Mouse (Mus musculus) left cerebral cortex, adult 2 months (tissue): ENCODE data around the gene Rho. TPM values are rescaled to one million over a fixed set of nuclear protein-coding genes. Genes with fewer than 3 reads are reported as not detected.

ENCODE experiments used
- DNase-seq, 2 experiments: peaks; one replicate each; pipeline ENCODE4 v3.0.0; 2021 to 2022; ENCODE audit warnings: low spot score in 2 of 2, mixed read lengths in 1 of 2; ENCODE audit errors: extremely low spot score in 1 of 2
- H3K27ac ChIP-seq: fragments of 200-600 bp; 2 replicates; pipeline ENCODE4 v1.8.1; 2022
- H3K4me3 ChIP-seq: fragments of 200-600 bp; 2 replicates; pipeline ENCODE4 v1.8.1; 2022
- CTCF ChIP-seq: fragments of 200-600 bp; IDR thresholded peaks from 2 replicates; pipeline ENCODE4 v1.8.1; 2022; ENCODE audit warnings: antibody characterized with exemption, mild to moderate bottlenecking, moderate library complexity
- intact Hi-C: fragments of 180-260 bp; cut with DNase I; formaldehyde crosslinking; loops from one replicate; pipeline ENCODE4 v1.15.1; 2025
- total RNA-seq, 2 experiments: library from RNA; stranded (reverse); gene quantifications; 2 replicates each; pipeline ENCODE4 v1.2.3; 2021

Gene Rho
- total RNA-seq, 2 experiments from 2014 or later = 0.56 to 0.79 TPM

DNA sequence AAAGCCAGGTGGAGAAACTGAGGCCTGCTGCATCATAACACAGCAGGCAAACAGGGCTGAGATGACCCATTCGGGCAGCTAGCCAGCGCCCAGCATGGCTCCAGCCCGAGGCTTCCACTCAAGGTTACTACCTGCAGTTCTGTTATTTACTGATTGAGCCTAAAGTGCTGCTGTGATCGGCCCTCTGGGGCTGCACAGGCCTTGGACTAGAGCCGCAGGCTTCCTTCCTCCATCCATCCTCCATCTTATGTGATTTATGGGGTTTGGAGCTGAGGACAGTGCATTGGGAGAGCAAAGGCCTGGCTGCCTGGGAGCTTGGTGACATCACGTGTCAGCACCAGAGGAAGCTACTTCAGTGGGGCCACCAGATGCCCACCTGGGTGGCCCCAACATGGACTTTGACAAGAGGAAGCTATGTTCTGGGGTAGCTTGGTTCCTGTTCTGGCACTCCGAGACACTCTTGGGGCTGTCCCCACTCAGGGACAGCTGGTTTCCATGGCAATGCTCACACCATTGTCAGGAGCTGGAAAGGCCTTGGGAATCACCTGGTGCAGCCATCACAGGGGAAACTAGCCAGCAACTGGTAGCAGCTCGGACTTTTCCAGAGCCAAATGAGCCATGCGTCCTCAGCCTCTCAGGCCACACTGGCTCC, 55.7 kb downstream of the Rho start:
- intact Hi-C loops = no loop called here
- H3K4me3 ChIP-seq = no peak overlapping the region
- peak overlapping the region; percentile 51 for H3K27ac ChIP-seq
- no peak for DNase-seq
- no peak for TF ChIP-seq CTCF

- Histone ChIP-seq H3K27ac (peak overlapping the region; percentile 80), H3K4me3 (no peak overlapping the region)
- no peak for TF ChIP-seq CTCF
- intact Hi-C loops = no loop called here
- DNase-seq = no peak
Measured at GRCm38 (mm10) chr6:115989032-115989431, 57.5 kb downstream of the Rho start.

- peak in 1 of 2 experiments; percentile 53 for DNase-seq
- H3K27ac ChIP-seq = peak overlapping the region; percentile 80
- intact Hi-C loops = loop anchor here (5.0 kb wide), 1 partner anchor 137 kb away; the partner anchor contains the start of genes Ift122 and Mbd4
- no peak overlapping the region for H3K4me3 ChIP-seq
- no peak for TF ChIP-seq CTCF
Measured at GRCm38 (mm10) chr6:115989607-115990006, 58.1 kb downstream of the Rho start.

Other genes starting within 250 kb of the Rho start
- gene Tmem40, start 169.3 kb upstream of the Rho start, total RNA-seq = 1 to 10 TPM; 1.2 TPM
- gene Cand2, start 157.2 kb upstream of the Rho start, total RNA-seq = 1 to 10 TPM; 1.8 to 1.9 TPM
- gene Rpl32, start 123.0 kb upstream of the Rho start, total RNA-seq = 100 to 1,000 TPM; 429 to 479 TPM
- 1 to 10 TPM; 5.4 to 6.1 TPM for gene Efcab12, start 93.3 kb upstream of the Rho start, total RNA-seq
- gene Mbd4, start 78.4 kb upstream of the Rho start, total RNA-seq = 1 to 10 TPM; 8.5 TPM
- gene Ift122, start 78.3 kb upstream of the Rho start, total RNA-seq = 10 to 100 TPM; 31.1 to 32.7 TPM
- not detected for gene H1foo, start 13.2 kb downstream of the Rho start, total RNA-seq
- 100 to 1,000 TPM; 127 to 131 TPM for gene Plxnd1, start 63.3 kb downstream of the Rho start, total RNA-seq